Mouse (Mus musculus) E14TG2a.4 (cell line): ENCODE data around the gene Zmym1.

Experiments used
- CTCF ChIP-seq: conservative IDR thresholded peaks from 2 replicates; pipeline ENCODE4 v1.5.1; 2014; ENCODE audit warnings: low read length
- NANOG ChIP-seq: IDR thresholded peaks from 2 replicates; pipeline ENCODE4 v1.6.1; 2014; ENCODE audit warnings: borderline replicate concordance, low read length, mixed read lengths
- POU5F1 ChIP-seq: IDR thresholded peaks from 2 replicates; pipeline ENCODE4 v1.6.1; 2014; ENCODE audit warnings: low read length, borderline replicate concordance

GRCm38 (mm10) chr4:127024240-127024639, 36.7 kb downstream of the Zmym1 start:
- TF ChIP-seq CTCF = no peak
- TF ChIP-seq NANOG = no peak
- TF ChIP-seq POU5F1 = no peak
